Mouse (Mus musculus) forebrain, embryonic 10.5 days (tissue): ENCODE results near the gene Ube3b. TPM values are rescaled to one million over a fixed set of nuclear protein-coding genes. Genes with fewer than 3 reads are reported as not detected.
A peak's percentile ranks its signal among the peaks of the same experiment; 100 is the strongest.

Experiments
- DNase-seq: peaks from one replicate; pipeline ENCODE4 v3.0.0-alpha.2; 2017; ENCODE audit warnings: low spot score; ENCODE audit errors: extremely low spot score
- H3K27ac ChIP-seq: fragments of 300-500 bp; sonication (generic); 2 replicates; pipeline ENCODE4 v1.5.1; 2016; ENCODE audit warnings: mild to moderate bottlenecking
- H3K27me3 ChIP-seq: fragments of 300-500 bp; sonication (generic); 2 replicates; pipeline ENCODE4 v1.6.1; 2016; ENCODE audit warnings: mild to moderate bottlenecking; ENCODE audit not compliant: poor library complexity, severe bottlenecking
- H3K36me3 ChIP-seq: fragments of 300-500 bp; sonication (generic); replicated peaks from 2 replicates; pipeline ENCODE4 v1.6.1; 2016; ENCODE audit warnings: mild to moderate bottlenecking, moderate library complexity
- H3K4me1 ChIP-seq: fragments of 300-500 bp; sonication (generic); 2 replicates; pipeline ENCODE4 v1.6.1; 2016
- H3K4me3 ChIP-seq: fragments of 300-500 bp; sonication (generic); 2 replicates; pipeline ENCODE4 v1.5.1; 2016; ENCODE audit warnings: mild to moderate bottlenecking, moderate library complexity
- H3K9me3 ChIP-seq: fragments of 300-500 bp; sonication (generic); 2 replicates; pipeline ENCODE4 v1.6.1; 2016; ENCODE audit warnings: mild to moderate bottlenecking, moderate library complexity
- whole genome bisulfite sequencing: fragments of 180-500 bp; shearing (Covaris S2); methylation state at CpG from one replicate; pipeline ENCODE4 v1.1.7; 2016; 5-methylcytosine and 5-hydroxymethylcytosine counted together
- polyA plus RNA-seq: library from polyadenylated mRNA; unstranded; fragments of >200 nt; fragmentation: Nextera tagmentation; extraction: Ambion mirVana; gene quantifications from 2 replicates; pipeline ENCODE4 v1.2.1, GENCODE M21; 2016

Ube3b gene
- 49.4 and 51.3 TPM in 2 replicates for polyA plus RNA-seq

DNA sequence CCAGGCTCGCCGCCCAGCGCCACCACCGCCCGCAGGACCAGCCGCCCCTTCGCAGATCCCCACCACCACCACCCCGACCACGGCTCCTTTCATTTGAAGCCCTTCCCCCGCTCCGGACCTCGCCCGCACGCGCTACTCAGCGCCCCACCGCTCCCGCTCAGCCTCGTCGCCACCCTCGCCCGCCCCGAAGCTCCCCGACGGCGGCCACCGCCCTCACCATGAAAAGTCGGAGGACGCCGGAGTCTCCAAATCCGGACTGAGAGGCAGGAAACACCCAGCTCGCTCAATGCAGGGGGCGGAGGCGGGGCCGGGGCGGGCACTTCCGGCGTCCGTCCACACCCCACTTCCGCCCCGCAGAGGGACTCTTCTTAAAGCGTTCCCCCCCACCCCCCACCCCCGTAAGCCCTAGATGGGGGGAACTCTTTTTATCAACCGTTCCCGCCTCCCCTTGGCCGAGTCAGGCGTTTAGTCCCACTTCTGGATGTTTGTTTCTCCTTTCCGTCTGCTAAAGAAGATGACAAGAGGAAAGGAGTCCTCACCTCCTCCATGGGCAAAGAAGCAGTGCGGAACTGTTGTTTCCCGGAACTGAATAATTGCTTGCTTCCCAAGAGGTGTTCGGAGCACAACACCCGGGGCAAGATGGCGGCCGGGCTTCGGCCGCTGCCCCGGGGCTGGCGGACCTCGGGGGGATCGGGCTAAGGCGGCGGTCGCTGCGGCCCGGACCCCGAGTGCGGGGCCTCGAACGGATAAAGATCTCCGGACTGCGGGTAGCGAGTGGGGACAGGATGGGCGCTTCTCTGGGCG is at the start of gene Ube3b, which contains the start of gene Kctd10:
Ube3b (plus strand) TSS at position 399 of the 804 bp plus-strand sequence.
Kctd10 (minus strand) TSS at position 300 of the 804 bp plus-strand sequence.
- H3K4me1 ChIP-seq, result peaks cover 50% of the 10 kb centered on the region
- no peaks in the 10 kb centered on the region for H3K27me3 ChIP-seq
- peaks cover 35% of the 10 kb centered on the region for H3K36me3 ChIP-seq
- H3K27ac ChIP-seq, result peak within 1 kb of the TSS; percentile 97
- H3K4me3 ChIP-seq, result peak within 1 kb of the TSS; percentile 99
- under 1% methylated on average over 74 of the region's 74 CpGs for WGBS
- H3K9me3 ChIP-seq, result no peaks in the 10 kb centered on the region
- DNase-seq, result peak; percentile 90

GRCm38 (mm10) chr5:114342996-114343395 is 37.4 kb upstream of the Ube3b start:
- WGBS, result 91% methylated on average over 5 of the region's 5 CpGs
- no peak for DNase-seq
- no peak overlapping the region for H3K4me3 ChIP-seq
- H3K4me1 ChIP-seq, result peaks cover 10% of the 10 kb centered on the region
- H3K36me3 ChIP-seq, result no peaks in the 10 kb centered on the region
- H3K27me3 ChIP-seq, result no peaks in the 10 kb centered on the region
- no peak overlapping the region for H3K27ac ChIP-seq
- H3K9me3 ChIP-seq, result no peaks in the 10 kb centered on the region

DNA sequence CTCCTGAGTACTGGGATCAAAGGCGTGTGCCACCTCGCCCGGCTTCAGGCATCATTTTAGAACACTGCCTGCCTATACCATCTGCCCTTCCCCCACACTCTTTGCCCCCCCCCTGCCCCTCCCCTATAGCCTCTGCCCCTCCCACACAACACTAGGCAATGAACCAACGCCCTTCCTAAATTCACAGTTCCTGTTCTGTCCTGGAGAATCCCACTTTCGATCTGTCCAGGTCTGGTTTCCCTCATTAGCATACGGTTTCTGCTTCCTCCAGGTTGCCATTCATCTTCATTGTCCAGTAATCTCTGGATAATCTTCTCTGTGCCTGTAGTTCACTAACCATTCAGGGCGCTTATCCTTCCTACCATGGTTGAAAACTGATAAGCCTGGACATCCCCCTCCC is 36.8 kb upstream of the Ube3b start:
- no peak for DNase-seq
- Histone ChIP-seq H3K4me3 (no peak overlapping the region), H3K36me3 (no peaks in the 10 kb centered on the region), H3K27ac (no peak overlapping the region), H3K27me3 (no peaks in the 10 kb centered on the region), H3K4me1 (peaks cover 11% of the 10 kb centered on the region), H3K9me3 (no peaks in the 10 kb centered on the region)
- 91% methylated on average over 7 of the region's 7 CpGs for WGBS

GRCm38 (mm10) chr5:114345538-114345937 is 34.9 kb upstream of the Ube3b start:
- H3K36me3 ChIP-seq, result no peaks in the 10 kb centered on the region
- no peaks in the 10 kb centered on the region for H3K9me3 ChIP-seq
- 70% methylated on average over 3 of the region's 3 CpGs for WGBS

DNA sequence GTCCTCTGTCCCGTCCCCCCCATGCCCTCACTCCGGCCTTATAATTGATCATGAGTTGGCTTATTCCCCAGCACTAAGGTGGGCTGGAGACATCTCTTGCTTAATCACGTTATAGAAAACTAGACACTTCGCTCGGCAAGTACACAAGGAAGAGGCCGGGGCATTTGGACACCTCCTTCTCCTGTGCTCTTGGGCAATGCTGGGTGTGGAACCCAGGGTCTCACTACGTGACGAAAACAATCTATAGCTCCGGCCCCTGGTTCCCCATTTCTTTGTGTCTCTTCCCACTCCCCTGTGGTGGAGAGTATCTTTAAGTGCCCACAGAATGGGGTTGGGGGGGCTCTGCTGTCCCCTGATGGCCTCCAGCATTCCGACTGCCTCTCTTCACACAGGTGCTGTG is 33.4 kb upstream of the Ube3b start:
- no peak for DNase-seq
- no peaks in the 10 kb centered on the region for H3K9me3 ChIP-seq
- no peaks in the 10 kb centered on the region for H3K27me3 ChIP-seq
- H3K27ac ChIP-seq, result no peak overlapping the region
- no peak overlapping the region for H3K4me3 ChIP-seq
- H3K4me1 ChIP-seq, result peaks cover 11% of the 10 kb centered on the region
- 84% methylated on average over 10 of the region's 10 CpGs for WGBS
- no peaks in the 10 kb centered on the region for H3K36me3 ChIP-seq

More at GRCm38 (mm10) chr5:114345538-114345937, 34.9 kb upstream of the Ube3b start:
- Histone ChIP-seq H3K4me1 (peaks cover 11% of the 10 kb centered on the region), H3K4me3 (no peak overlapping the region), H3K27ac (no peak overlapping the region), H3K27me3 (no peaks in the 10 kb centered on the region)
- no peak for DNase-seq

DNA sequence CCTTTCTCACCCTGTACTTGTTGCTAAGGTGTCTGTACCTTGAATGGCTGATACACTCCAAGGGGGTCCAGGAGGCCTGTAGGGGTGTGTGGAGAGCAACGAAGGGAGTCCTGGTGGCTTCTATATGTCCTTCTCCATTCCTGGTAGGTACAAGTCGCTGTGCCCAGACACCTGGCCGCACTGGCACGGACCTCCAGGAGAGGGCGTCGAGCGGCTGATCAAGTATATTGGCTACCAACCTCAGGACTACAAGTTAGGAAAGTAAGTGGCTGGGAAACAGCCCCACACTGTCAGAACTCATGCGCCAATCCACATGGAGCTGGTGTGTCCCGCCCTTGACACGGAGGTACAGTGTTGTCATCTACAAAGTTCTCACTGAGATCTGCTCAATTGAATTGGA is 28.9 kb upstream of the Ube3b start:
- Histone ChIP-seq H3K36me3 (no peaks in the 10 kb centered on the region), H3K27me3 (no peaks in the 10 kb centered on the region)
- WGBS, result 63% methylated on average over 10 of the region's 10 CpGs

DNA sequence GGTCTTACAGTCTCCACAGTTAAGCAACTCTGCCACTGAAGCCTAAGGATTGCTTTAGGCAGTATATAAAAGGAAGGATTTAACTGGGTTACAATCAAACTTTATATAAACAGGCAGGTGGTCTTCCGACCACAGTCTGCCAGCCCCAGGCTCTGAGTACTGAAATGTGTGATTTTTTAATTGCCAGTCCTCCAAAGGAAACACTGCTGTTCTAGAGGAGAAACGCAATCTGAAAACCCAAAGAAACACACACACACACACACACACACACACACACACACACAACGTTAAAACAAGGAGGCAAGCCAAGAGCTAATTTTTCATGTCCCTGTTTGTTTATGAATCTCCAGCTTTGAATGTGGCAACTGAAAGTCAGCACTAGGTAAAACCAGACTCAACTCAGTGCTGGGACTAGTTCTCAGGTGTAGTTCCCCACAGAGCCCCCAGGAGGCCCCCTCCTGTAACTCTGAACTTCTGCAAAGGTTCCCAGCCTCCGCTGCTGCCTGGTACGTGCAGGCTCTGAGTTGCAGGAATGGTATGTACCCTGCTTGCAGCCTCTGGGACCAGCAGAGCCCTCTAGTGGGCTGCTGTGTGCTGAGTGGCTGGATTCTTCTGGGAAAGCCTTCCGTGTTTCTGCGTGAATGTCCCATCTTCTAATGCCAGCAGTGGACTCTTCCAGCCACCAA is 24.0 kb upstream of the Ube3b start:
- Histone ChIP-seq H3K27me3 (no peaks in the 10 kb centered on the region), H3K27ac (peak overlapping the region; percentile 13), H3K4me1 (peaks cover 25% of the 10 kb centered on the region), H3K4me3 (no peak overlapping the region), H3K36me3 (peaks cover 25% of the 10 kb centered on the region), H3K9me3 (no peaks in the 10 kb centered on the region)
- peak; percentile 65 for DNase-seq
- WGBS, result 31% methylated on average over 7 of the region's 7 CpGs

More for the DNA sequence above, 28.9 kb upstream of the Ube3b start:
- H3K4me1 ChIP-seq, result peaks cover 13% of the 10 kb centered on the region
- H3K9me3 ChIP-seq, result no peaks in the 10 kb centered on the region
- no peak for DNase-seq
- H3K4me3 ChIP-seq, result no peak overlapping the region
- no peak overlapping the region for H3K27ac ChIP-seq

- Histone ChIP-seq H3K36me3 (peaks cover 32% of the 10 kb centered on the region), H3K27ac (peak overlapping the region; percentile 13; the same call in 1 of the 2 replicates), H3K9me3 (no peaks in the 10 kb centered on the region), H3K4me3 (no peak overlapping the region), H3K27me3 (no peaks in the 10 kb centered on the region), H3K4me1 (peaks cover 25% of the 10 kb centered on the region)
- peak; percentile 24 for DNase-seq
- WGBS, result 62% methylated on average over 23 of the region's 23 CpGs
Measured at GRCm38 (mm10) chr5:114356936-114357751, 23.3 kb upstream of the Ube3b start.

DNA sequence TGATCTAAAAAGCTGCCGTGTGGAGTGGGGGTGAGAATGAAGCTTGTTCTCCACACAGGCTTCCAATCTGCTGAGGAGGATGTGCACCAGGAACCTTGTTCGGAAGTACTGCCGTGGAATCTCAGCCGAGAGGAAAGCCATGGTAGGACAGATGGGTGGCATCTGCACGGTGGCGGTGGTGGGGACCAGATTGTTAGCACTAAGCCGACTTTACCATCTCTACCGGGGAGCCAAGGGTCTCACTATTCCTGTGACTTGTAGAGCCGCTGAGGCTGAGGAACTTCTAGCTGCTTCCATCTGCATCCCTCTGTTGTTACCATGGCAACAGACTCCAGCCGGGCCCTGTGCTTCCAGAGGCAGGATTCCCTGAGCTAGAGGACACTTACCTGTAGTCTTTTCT is 21.6 kb upstream of the Ube3b start:
- 74% methylated on average over 10 of the region's 10 CpGs for WGBS
- Histone ChIP-seq H3K9me3 (no peaks in the 10 kb centered on the region), H3K4me3 (no peak overlapping the region), H3K36me3 (peaks cover 49% of the 10 kb centered on the region), H3K27ac (no peak overlapping the region), H3K27me3 (no peaks in the 10 kb centered on the region), H3K4me1 (peaks cover 25% of the 10 kb centered on the region)
- DNase-seq, result no peak

GRCm38 (mm10) chr5:114359586-114359985 is 20.8 kb upstream of the Ube3b start:
- Histone ChIP-seq H3K27ac (no peak overlapping the region), H3K36me3 (peaks cover 57% of the 10 kb centered on the region), H3K27me3 (no peaks in the 10 kb centered on the region), H3K4me3 (no peak overlapping the region), H3K4me1 (peaks cover 25% of the 10 kb centered on the region), H3K9me3 (no peaks in the 10 kb centered on the region)
- DNase-seq, result no peak
- whole genome bisulfite sequencing, result 74% methylated on average over 8 of the region's 8 CpGs

DNA sequence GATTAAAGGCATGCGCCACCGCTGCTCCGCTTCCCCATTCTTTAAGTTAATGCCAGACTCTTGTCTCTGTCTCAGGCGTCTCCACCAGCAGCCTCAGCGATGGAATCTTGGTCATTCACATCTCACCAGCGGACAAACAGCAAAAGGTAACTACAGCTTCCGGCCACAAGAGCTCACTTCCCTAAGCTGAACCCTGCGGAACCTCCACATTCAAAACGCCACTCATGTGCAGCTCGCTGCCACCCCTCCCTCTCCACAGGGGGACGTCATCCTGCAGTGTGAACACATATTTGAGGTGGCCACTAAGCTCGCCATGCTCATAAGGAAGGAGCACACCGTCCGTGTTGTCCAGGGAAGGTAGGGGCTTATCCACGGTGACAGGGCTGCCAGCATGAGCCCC is 19.4 kb upstream of the Ube3b start:
- H3K36me3 ChIP-seq, result peaks cover 71% of the 10 kb centered on the region
- no peaks in the 10 kb centered on the region for H3K9me3 ChIP-seq
- no peak overlapping the region for H3K27ac ChIP-seq
- H3K4me3 ChIP-seq, result no peak overlapping the region
- WGBS, result 88% methylated on average over 15 of the region's 15 CpGs
- H3K4me1 ChIP-seq, result peaks cover 25% of the 10 kb centered on the region
- no peak for DNase-seq
- no peaks in the 10 kb centered on the region for H3K27me3 ChIP-seq

DNA sequence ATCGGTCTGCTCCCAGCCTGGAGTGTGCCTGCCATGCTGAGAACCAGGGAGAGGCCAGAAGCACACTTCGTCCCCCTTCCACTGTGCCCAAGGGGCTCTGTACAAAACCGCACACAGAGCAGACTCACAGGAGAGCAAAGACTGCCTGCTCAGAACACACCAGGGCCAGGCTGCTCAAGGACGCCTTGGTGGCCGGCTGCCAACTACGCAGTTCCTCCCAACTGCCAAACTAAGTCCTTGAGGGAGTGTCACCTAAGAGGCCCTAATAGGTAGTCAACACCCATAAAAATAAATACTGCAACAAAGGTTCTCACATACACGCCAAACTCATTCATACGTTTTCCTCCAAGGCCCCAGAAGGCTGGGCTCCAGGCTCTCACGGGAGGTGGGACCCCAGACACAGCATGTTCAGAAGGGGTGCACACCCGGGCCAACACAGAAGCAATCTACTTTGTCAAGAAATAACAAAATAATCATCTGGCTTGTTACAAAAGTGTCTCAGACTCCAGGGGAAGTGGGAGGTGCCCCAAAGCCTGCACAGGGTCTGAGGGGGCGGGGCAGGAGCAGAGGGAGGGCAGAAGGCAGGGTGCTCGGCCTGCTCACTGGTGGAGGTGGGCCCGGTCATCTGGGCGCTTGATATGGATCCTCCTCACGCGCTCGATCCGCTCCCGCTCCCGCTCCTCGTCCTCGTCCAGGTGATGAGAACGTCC is 15.2 kb upstream of the Ube3b start:
- H3K27ac ChIP-seq, result no peak overlapping the region
- H3K9me3 ChIP-seq, result no peaks in the 10 kb centered on the region
- DNase-seq, result no peak
- H3K36me3 ChIP-seq, result peaks cover 100% of the 10 kb centered on the region
- H3K4me3 ChIP-seq, result no peak overlapping the region
- 92% methylated on average over 23 of the region's 23 CpGs for whole genome bisulfite sequencing
- no peaks in the 10 kb centered on the region for H3K27me3 ChIP-seq
- H3K4me1 ChIP-seq, result peaks cover 8% of the 10 kb centered on the region
